Mouse (Mus musculus): ENCODE measurements at regions not wholly inside any gene's neighbourhood (a gene's known extent, or its start where the extent isn't known, plus 50 kb on each side); places are given as distances from the start of the nearest gene placed in this dataset.

DNA sequence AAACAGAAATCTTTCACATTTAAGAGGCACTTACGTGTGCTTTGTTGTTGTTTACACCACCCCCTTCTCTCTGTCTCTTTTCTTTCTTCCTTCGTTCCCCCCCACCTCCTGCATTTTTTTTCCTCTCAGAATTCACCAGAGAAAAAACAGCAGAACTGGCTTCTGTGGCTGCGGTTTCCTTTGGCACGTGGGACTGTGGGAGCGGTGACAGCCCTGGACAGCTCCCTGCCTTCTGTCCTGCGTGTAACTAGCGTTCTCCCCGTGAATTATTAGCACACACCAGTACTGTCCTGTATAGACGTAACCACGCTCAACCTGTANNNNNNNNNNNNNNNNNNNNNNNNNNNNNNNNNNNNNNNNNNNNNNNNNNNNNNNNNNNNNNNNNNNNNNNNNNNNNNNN lies 298.4 kb downstream of the Satb1 start:
- peak; percentile 96 for ATAC-seq (replicated peaks; ENCODE audit: poor library complexity, severe bottlenecking)

DNA sequence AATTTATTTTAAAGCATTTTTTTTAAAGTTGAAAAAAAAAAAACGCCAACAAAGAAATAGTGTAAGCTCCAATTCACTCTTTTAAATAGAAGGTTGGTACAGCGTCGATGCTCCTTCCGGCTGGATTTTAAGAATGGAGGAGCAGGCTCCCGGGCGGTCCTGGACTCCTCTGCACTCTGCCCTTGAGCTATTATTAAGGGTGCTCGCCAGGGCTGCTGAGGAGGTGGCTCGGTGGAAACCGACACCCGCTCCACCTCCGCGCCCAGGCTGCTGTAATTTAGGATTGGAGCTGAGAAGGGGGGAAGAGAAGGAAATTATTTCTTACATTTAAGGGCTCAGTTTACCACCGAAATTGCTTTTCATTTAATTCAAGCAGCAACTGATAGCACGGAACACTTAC lies 298.8 kb downstream of the Satb1 start:
- peak; percentile 52 for ATAC-seq (replicated peaks; ENCODE audit: poor library complexity, severe bottlenecking)

DNA sequence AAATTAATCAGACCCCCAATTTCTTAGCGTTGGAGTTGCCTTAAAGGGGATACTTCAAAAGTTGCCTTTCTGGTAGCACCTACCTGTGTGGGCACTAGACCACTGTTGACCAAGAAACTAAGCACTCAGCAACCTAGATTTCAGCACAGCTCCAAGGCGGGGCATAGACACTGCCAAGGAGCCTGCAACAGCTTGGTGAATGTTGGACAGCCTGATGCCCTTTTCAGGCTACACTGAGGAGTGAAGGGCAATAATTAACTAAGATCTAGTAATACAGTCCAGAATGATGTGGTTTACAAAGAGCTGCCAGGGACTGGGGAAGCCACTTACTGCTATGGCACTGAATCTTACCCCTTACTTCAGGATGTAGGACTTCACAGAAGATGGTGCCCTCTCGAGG lies 304.9 kb downstream of the Satb1 start:
- ATAC-seq (replicated peaks; ENCODE audit: poor library complexity, severe bottlenecking) = no peak

DNA sequence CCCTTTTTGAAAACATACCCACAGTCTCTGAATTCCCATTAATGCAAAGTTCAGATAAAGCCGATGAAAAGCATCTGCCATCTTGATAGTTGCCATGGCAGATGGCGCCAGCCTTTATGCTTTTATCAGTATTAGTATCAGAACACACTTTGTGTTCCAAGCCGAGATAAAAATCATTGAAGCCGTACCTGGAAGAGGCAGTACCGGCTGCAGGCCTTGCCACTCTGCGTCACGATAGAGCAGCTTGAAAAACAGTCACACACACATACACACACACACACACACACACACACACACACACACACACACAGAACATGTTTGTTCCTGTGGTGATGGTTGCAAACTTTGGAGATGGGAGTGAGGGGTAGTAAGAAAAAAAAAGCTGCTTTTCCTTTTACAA lies 306.2 kb downstream of the Satb1 start:
- ATAC-seq (replicated peaks; ENCODE audit: poor library complexity, severe bottlenecking) = no peak

DNA sequence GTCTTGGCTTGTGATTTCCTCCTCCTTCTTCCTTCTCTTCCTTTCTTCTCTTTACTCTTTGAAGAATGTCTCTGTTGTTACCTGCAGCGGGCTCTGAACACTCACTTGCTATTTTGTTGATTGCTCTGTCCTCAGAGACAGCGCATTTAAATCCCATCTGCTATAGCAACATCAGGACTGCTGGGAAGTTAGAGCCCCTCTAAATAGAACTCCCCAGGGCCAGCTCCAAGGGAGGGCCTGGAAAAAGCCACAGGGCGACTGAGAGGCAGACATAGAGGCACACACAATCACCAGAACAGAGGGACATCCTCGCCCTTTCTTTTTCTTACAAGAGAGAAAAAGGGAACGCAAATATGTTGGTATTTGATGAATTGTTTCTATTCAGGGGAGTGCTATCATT lies 306.6 kb downstream of the Satb1 start:
- ATAC-seq (replicated peaks; ENCODE audit: poor library complexity, severe bottlenecking) = no peak

DNA sequence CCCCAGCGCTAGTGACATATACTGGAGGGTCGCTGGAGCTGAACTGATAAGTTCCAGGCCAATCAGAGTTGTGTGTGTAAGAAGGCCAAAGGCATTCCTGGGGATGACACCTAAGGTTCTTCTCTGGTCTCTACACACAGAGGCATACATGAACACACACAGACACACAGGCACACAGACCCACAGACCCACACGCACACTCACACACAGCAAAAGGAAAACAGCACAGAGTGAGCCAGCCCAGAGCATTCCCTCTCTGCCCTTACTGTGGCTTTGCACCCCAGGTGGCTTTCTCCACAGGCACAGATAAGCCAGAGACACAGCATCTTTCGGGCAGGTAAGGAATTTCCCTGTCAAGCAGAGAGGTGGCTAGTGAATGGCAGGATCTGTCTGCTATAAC lies 307.1 kb downstream of the Satb1 start:
- no peak for ATAC-seq (replicated peaks; ENCODE audit: poor library complexity, severe bottlenecking)

DNA sequence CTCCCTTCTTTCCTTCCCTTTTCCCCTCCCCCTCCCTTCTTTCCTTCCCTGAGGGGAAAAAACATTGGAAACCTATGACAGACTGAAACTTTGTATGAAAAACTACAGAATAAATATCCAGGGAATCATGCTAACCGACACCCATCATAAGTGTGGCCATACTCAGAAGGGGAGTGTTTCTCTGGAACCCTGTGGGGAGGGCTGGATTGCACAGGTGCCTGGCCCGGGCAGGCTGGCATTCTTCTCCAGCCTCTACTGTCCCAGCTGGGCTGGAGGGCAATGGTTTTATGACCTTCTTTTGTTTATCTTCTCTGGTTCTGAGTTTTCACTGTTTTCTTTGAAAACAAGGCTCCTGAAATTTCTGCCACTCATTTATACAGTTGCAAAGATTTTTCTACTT lies 307.9 kb downstream of the Satb1 start:
- no peak for ATAC-seq (replicated peaks; ENCODE audit: poor library complexity, severe bottlenecking)

DNA sequence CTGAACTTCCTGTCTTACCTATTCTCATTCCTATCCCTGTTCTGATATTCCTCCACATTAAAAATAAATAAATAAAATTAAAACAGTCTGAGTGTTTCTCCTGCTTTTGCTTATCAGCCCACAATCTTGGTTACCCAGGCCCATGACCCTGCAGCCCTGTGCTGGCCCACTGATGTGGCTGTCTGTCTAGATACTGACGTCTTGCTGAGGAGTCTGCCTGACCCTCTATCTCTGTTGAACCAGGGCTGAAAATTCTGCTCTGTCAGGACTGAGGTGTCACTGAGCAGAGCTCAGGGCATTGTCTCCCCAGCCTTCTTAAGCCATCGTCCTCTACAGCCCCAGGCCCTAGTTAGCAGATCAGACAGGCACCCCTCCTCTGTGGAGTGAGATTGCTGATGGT lies 321.2 kb downstream of the Satb1 start:
- ATAC-seq (replicated peaks; ENCODE audit: poor library complexity, severe bottlenecking) = no peak

DNA sequence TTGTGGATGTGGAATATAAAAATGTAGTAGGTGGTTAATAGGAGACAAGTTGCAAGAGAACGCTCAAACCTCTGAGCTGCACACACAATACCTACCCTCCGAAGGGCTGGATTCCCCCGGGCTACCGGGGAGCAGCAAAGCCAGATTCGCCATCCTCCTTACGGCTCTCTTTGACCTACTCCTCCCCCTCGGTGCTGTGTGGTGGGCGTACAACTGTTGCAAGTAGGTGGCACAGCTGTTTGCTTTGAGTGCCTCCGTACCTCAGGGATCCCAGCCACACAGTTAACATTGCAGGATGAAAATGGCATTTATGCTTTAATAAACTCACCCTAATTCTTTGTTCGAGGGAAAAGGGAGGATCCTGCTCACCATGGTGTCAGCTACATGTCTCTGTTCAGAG lies 321.6 kb upstream of the Tbc1d5 start:
- no peak for ATAC-seq (replicated peaks; ENCODE audit: poor library complexity, severe bottlenecking)

DNA sequence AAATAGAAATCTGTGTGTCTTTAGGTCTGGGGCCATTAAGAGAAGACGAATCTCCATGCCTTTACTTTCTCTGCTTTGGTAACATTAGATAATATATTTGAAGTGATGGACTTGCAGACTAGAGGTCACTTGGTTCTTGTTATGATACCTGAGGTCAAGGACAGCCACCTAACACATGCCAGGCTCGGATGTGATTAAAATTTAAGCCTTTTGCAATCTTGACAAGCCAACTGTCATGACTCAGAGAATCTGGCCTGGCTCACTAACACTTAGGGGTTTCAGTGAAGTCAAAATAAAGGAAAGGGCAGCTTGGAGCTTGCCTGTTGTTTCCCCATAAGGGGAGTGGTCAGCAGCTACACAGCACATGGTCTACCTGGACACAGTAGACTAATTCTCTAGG lies 320.4 kb upstream of the Tbc1d5 start:
- no peak for ATAC-seq (replicated peaks; ENCODE audit: poor library complexity, severe bottlenecking)

DNA sequence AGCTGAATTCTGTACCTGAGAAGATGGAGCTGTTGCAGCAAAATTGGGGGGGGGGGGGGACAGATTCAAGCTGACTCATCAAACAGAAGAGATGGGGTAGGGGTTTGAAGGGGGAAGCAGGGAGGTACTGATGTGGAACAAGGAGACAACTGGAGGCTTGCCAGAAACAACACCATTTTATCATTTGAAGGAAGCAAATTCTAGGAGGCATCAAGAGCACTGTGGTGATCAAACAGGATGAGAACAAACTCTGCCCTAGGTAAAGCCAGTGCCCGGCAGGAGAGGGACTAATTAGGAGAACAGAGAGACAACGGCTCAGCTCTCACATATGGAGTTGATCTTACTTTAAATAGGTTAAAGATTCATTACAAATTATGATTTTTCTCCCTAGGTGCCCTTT lies 315.9 kb upstream of the Tbc1d5 start:
- ATAC-seq (replicated peaks; ENCODE audit: poor library complexity, severe bottlenecking) = no peak

DNA sequence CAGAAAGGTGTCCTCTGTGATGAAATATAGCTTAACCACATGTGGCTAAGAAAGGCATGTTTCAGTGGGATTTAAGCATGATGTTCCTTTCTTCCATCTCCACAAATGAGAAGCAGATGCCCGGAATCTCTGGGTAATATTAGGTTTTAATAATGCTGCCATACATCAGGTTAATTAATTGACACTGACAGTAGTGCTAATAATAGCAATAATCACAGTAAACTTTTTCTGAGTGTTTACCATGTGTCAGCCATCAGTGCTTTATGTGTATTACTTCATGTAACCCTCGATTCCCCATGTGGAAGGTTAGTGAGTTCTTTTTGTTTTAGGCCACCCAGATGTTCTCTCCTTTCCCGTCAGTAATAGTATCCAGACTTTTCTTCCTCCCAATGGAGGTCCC lies 310.2 kb upstream of the Tbc1d5 start:
- no peak for ATAC-seq (replicated peaks; ENCODE audit: poor library complexity, severe bottlenecking)

DNA sequence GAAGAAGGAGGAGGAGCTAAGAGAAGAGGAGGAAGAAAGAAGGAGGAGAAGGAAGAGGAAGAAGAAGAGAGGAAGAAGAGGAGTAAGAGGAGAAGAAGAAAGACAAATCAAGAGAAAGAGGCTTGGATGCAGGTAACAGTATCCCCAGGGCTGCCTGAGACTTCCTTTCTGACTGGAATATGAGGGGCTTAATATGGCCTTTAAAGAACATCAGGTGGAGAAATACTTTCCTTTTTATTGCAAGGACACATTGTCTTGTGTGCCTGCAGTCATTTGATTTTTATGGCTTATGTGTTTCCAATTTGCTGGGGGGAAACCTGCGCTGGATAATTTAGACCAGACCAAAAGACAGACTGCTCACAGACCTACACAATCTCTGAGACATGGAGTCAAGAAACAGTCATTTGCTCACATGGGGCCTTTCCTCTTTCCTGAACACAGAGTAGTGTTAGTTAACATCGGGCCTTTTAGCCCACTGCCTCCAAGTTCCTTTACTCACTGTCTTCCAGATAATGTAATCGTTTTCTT lies 308.8 kb upstream of the Tbc1d5 start:
- no peak for ATAC-seq (replicated peaks; ENCODE audit: poor library complexity, severe bottlenecking)

DNA sequence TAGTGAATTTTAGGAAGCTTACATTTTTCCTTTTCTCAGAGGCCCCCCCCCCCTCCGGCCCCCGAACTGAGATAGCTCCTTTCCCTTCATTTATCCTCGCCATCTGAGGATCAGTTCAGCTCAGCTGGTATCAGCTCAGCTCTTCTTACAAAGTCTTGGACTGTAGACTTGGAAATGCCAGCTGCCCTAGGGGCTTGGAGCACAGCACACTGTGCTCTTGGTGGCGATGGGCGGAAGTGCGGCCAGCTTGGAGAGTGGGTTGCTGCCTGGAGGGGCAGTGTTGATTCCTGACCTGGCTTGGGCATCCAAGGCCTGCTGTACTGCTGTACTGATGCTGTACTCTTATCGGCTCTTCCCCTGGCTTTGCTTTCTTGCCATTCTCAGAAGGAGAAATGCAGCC lies 298.7 kb upstream of the Tbc1d5 start:
- ATAC-seq (replicated peaks; ENCODE audit: poor library complexity, severe bottlenecking) = no peak; the same call in 1 of the 2 replicates

DNA sequence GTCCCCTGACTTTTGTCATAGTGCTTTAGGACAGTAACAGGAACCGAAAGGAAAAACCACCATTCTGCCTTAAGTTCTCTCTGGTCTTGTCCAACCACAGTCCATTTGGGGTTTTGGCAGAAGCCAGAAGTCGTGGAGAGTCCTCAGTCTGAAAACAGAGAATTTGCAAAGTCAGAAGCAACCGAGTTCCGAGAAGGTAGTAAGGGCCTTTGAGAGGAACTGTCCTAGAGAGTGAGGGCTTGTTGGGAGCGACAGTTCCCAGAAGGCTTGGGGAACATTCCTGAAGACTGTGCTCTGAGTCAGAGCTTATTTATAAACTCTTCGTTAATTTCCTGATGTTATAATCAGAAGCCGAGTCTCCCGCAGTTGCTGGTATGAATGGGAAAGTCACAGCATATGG lies 298.3 kb upstream of the Tbc1d5 start:
- ATAC-seq (replicated peaks; ENCODE audit: poor library complexity, severe bottlenecking) = peak; percentile 61

DNA sequence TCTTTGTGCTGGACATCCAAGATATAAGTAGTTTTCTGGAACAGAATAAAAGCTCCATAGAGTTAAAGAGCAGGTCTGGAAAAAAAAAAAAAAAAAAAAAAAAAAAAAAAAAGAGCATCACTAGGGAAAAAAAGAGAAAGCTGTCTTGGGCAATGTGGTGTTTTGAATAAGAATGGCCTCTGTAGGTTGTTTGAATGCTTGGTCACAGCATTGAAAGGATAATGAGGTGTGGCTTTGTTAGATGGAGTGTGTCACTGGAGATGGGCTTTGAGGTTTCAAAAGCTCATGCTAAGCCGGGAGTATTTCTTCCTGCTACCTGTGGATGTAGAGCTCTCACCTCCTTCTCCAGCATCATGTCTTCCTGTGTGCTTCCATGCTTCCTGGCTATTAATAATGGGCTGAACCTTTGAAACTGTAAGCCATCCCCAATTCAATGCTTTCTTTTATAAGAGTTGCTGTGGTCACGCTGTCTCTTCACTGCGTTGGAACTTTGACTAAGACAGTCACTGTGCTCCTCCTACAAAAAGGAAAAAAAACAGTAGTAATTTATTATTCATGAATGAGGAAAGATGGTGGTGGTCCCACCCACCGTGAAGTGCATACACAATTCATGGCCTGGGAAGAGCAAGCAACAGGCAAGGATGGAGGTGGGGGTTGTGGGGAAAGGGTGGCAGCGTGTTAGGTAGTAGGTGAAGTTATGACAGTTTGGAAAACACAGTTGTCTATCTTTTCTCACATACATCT lies 283.2 kb upstream of the Tbc1d5 start:
- no peak for ATAC-seq (replicated peaks; ENCODE audit: poor library complexity, severe bottlenecking)

DNA sequence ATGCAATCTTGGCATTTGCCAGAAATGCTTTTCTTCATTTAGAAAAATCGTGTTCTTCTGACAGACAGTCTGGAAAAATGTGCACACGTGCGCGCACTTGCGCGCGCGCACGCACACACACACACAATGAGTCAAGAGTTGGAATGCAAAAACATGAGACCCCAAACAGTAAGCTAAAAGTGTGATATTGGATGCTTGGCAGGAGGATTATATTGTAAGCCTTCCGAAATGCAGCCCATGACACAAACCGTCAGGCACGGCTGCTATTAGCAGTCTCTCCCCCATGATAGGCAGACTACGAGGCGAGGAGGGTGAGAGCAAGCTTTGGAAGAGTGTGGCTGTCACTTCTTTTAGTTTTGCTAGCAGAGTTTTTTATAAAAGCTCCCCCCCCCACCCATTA lies 282.1 kb upstream of the Tbc1d5 start:
- no peak for ATAC-seq (replicated peaks; ENCODE audit: poor library complexity, severe bottlenecking)

DNA sequence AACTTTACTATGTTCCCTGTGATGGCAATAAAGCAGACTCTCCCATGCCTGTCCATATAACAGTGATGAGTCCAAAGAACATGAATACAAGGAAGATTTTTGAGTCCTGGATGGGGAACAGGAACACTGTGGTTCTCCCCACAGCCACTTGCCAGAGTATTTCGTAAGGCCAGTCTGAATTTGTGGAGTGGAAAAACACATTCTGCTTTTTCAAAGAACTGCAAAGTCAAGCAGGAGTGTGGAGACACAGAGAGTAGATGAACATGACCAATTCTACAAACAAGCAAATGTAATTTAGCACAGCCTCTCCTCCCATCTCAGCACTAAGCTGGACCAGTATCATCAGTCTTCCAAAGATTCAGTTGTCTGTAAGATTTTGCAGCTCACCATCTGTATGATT lies 280.0 kb upstream of the Tbc1d5 start:
- peak; percentile 35; the same call in 1 of the 2 replicates for ATAC-seq (replicated peaks; ENCODE audit: poor library complexity, severe bottlenecking)

DNA sequence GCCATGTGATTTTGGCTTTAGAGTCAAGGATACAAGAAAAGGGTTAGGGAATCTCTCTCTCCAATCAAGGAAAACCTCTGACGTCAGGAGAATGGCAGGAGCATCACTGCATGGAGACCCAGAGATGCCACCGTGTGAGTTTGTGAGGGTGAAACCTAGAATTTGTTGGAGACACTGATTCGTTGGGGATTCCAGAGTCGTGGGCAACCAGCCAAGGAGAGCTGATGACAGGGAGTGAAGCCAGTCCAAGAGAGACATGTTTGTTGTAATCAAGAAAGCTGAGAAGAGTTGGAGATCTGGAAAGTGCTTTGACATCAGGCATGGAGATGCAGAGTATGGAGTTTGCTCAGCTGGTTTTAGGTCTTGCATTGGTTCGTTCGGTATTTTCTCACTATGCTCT lies 236.6 kb upstream of the Tbc1d5 start:
- ATAC-seq (replicated peaks; ENCODE audit: poor library complexity, severe bottlenecking) = no peak

DNA sequence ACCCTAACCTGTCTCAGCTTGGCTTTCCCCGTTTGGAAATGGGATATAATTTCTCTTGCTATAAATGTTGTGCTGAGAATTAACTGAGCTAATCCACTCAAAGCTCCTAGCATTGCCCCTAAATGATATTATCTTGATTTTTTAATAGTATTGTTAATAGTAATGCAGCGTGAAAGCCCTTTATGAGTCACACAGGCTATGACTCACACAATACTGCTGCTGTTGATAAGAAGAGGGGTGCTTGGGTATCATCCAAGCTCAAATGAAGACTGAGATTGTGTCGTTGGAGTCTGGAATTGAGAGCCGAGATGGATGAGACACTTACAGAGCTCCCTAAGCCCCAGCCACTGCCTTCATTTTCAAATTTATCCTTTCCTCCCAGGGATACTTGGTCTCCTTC lies 235.2 kb upstream of the Tbc1d5 start:
- ATAC-seq (replicated peaks; ENCODE audit: poor library complexity, severe bottlenecking) = no peak

DNA sequence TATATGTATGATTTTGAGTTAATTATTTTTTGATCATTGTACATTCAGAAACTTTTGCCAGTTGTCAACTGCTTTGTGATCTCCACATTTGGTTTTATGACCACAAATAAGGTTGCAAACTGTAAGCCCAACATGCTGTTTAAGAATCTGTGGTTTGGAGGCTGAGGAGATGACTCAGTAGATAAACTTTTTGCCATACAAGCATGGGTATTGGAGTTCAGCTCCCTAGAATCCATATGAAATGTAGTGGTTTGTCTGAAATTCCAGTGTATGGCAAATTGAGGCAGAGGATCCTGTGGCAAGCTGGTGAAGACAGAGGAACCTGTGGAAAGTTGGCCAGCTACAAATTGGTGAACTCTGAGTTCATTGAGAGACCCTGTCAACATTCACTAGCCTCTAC lies 234.6 kb upstream of the Tbc1d5 start:
- no peak for ATAC-seq (replicated peaks; ENCODE audit: poor library complexity, severe bottlenecking)

DNA sequence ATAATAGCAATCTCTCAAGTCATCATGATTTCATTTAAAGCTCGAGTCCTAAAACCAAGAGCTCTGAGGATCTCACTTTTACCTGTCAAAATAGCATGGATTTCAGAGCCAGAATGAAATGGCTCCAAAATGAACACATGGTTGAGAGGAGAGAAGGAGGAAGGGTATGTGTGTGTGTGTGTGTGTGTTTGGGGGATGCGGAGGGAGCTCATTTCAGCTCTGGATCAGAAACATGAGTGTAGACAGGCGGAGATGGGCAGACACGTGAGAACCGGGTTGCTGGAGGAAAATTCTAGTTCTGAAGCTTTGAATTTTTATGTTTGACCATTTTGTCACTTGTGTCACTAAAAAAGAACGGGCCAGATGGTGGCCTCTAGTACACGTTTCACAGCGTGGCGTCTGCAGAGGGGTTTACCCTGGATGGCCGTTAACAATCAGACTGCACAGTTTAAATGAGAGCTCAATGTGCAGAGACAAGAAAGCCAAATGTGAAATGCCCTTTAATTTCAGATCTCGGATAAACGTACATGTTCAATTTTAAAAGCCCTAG lies 232.5 kb upstream of the Tbc1d5 start:
- no peak for ATAC-seq (replicated peaks; ENCODE audit: poor library complexity, severe bottlenecking)
